Mouse (Mus musculus): ENCODE measurements at regions not wholly inside any gene's neighbourhood (a gene's known extent, or its start where the extent isn't known, plus 50 kb on each side); places are given as distances from the start of the nearest gene placed in this dataset.

DNA sequence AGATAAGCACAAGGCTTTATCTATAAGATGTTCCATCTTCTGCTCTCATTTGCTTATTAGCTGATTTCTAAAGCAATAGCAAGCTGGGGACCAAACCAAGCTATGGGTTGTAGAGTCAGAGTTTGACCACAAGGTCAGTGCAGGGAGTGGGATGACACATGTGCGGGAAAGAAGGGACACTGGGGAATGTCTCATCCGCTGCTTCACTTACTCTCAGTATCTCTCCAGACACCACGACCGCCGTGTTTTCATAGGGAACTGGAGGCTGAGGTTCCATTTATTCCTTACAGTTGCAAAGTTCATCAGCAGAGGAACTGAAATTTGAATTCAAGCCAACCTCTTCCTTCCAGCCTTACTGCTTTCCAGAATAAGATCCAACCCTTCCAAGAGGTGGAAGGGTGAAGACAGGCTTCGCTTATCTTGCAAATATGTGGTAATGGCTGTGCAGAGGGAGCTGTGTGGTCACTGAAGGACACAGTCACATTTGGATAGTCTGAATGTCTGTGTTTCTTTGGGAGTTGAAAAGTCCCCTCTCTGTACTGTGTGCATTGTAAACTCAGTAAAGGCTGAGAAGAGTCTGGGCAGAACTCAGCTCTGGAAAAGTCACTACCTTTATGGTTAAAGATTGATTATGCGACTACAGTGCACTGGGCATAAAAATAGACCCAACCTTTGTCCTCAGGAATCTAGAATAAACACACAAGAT lies 118.1 kb upstream of the C1qtnf3 start:
- no peak for TF ChIP-seq CTCF (IDR thresholded peaks at IDR 0.05; ENCODE audit: borderline replicate concordance, insufficient read depth, low read length)
- TF ChIP-seq POLR2A (IDR thresholded peaks at IDR 0.05; ENCODE audit: low read depth, low read length): no peak

All from embryonic fibroblast, embryonic 13.5 days (primary cell).